Mouse (Mus musculus): ENCODE data around the gene Hsf5. TPM values are rescaled to one million over a fixed set of nuclear protein-coding genes. Genes with fewer than 3 reads are reported as not detected.
A peak's percentile ranks its signal among the peaks of the same experiment; 100 is the strongest.

Gene Hsf5
- total and polyA plus RNA-seq, 2 experiments, result 0.05 to 0.09 TPM

DNA sequence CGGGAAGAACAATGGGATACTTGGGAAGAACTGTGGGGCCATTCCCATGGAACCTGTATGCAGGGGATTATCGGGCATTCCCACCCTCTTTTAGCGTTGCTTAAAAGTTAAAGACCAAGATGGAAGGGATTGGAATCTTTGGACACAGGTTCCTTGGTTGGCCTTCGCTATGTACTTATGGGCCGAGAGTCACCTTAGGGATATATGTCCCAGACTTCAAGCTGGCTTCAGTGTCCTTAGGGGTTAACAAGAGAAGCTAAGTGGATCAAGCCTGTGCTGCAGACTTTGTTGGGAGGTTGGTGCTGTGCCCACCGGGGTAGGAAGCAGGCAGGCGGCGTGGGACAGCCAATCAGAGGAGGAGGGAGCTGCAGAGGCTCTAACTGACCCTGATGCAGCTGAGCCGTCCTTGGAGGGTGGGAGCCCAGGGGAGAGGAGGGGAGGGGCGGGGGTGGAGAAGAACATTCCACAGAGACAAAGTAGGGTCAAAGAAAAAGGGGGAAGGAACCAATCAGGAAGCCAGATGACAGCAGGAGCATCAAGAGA, 36.4 kb upstream of the Hsf5 start:
- 71% methylated on average over 10 of the region's 10 CpGs for WGBS
- DNase-seq (ENCODE audit: extremely low read depth, low read depth, low spot score), result no peak
- Histone ChIP-seq H3K27me3 (ENCODE audit: control insufficient read depth, insufficient read depth, low read length) (no peaks in the 10 kb centered on the region), H3K4me1 (ENCODE audit: control insufficient read depth, insufficient read depth, low read length) (peaks cover 4% of the 10 kb centered on the region; the same call in 1 of the 2 replicates), H3K4me3 (ENCODE audit: insufficient read depth, low read depth, low read length) (peak overlapping the region; percentile 11; the same call in 1 of the 2 replicates), H3K27ac (replicated peaks; ENCODE audit: insufficient read depth, low read depth, low read length) (no peak overlapping the region), H3K79me2 (ENCODE audit: control insufficient read depth, insufficient read depth, low read length) (no peaks in the 10 kb centered on the region), H3K36me3 (ENCODE audit: control insufficient read depth, insufficient read depth, low read length) (no peaks in the 10 kb centered on the region), H3K9ac (ENCODE audit: low read depth, low read length) (no peak overlapping the region)
- TF ChIP-seq POLR2A (IDR thresholded peaks at IDR 0.05; ENCODE audit: extremely low read depth, insufficient read depth, low read length) (no peak), CTCF (IDR thresholded peaks at IDR 0.05; ENCODE audit: low read depth, low read length) (no peak)

DNA sequence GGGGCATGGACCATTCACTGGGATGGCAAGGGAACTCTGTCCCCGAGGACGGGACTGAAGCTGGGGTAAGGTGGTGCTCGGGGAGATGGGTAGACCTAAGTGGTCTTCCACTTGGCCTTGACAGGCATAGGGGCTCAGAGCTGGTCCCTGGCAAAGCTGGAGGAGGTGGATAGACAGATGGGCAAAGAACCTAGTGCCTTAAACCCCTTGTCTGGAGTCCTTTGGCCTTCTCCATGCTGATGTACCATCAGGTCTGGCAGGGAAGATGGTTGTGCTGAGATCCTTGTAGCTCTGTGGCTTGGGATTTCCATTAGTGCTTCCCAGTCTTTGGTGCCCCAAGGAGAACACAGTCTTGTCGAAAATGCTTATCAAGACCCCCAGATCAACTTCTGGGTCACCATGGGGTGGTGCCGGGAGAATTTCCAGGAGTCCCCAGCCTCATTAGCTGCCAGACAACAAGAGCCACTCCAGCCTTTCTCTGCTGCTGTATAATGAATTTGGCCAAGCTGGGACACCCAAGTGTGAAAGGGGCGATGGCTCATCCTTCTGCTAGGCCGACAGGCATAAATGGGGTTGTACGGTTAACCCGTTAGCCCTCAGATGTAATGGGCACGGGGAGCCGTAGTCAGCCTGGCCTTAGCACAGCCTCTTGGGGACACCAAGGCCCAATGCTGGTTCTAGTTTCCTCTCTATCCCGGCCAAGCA, 35.7 kb upstream of the Hsf5 start:
- no peak overlapping the region; the same call in 1 of the 2 replicates for H3K4me3 ChIP-seq (ENCODE audit: insufficient read depth, low read depth, low read length)
- H3K36me3 ChIP-seq (ENCODE audit: control insufficient read depth, insufficient read depth, low read length), result no peaks in the 10 kb centered on the region
- peaks cover 6% of the 10 kb centered on the region; the same call in 1 of the 2 replicates for H3K4me1 ChIP-seq (ENCODE audit: control insufficient read depth, insufficient read depth, low read length)
- H3K27ac ChIP-seq (replicated peaks; ENCODE audit: insufficient read depth, low read depth, low read length), result no peak overlapping the region; the same call in 1 of the 2 replicates
- no peak for DNase-seq (ENCODE audit: extremely low read depth, low read depth, low spot score)
- no peak overlapping the region; the same call in 1 of the 2 replicates for H3K9ac ChIP-seq (ENCODE audit: low read depth, low read length)
- H3K79me2 ChIP-seq (ENCODE audit: control insufficient read depth, insufficient read depth, low read length), result no peaks in the 10 kb centered on the region
- H3K27me3 ChIP-seq (ENCODE audit: control insufficient read depth, insufficient read depth, low read length), result no peaks in the 10 kb centered on the region
- TF ChIP-seq CTCF (IDR thresholded peaks at IDR 0.05; ENCODE audit: low read depth, low read length) (no peak), POLR2A (IDR thresholded peaks at IDR 0.05; ENCODE audit: extremely low read depth, insufficient read depth, low read length) (no peak)
- WGBS, result 85% methylated on average over 12 of the region's 12 CpGs

DNA sequence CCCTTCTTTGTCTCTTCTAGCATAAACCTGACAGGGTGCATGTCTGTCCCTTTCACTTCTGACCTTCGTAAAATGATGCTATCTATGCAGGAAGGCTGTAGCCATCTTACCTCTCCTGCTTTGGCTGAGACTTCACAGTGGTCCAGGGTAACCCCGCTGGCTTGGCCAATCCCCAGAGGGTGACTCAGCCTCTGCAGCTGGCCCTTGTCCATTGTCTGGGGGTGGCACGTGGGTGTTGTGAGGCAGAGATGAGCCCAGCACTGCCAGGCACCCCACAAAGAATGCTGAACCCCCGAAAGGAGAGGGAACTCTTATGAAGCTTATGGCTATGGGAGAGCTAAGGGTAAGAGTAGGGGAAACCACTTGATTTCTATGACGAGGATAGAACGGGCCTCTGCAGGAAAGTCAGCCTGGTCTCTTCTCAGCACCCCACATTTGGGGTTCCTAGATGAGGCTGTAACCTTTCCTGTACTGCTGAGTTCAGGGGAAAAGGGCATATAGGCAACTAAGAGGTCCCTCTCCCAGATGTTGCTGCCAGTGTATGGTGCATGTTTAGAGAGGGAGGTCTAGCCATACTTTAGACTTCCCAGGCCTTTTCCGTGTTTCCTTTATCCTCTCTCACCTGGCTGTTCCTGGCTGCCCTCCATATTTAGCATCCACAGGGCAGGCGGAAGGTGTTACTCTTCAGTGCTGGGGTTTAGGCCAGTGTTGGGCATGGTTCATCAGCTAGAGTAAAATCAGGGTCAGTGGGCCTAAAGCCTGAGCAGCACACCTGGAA, 34.8 kb upstream of the Hsf5 start:
- no peaks in the 10 kb centered on the region for H3K36me3 ChIP-seq (ENCODE audit: control insufficient read depth, insufficient read depth, low read length)
- H3K9ac ChIP-seq (ENCODE audit: low read depth, low read length), result no peak overlapping the region
- H3K27me3 ChIP-seq (ENCODE audit: control insufficient read depth, insufficient read depth, low read length), result no peaks in the 10 kb centered on the region
- 81% methylated on average over 8 of the region's 8 CpGs for WGBS
- 0 out of 2 replicates have a peak overlapping the region, but pooled peaks have one; percentile 4 for H3K27ac ChIP-seq (replicated peaks; ENCODE audit: insufficient read depth, low read depth, low read length)
- DNase-seq (ENCODE audit: extremely low read depth, low read depth, low spot score), result no peak
- TF ChIP-seq POLR2A (IDR thresholded peaks at IDR 0.05; ENCODE audit: extremely low read depth, insufficient read depth, low read length) (no peak), CTCF (IDR thresholded peaks at IDR 0.05; ENCODE audit: low read depth, low read length) (no peak)
- H3K4me3 ChIP-seq (ENCODE audit: insufficient read depth, low read depth, low read length), result no peak overlapping the region
- peaks cover 10% of the 10 kb centered on the region for H3K4me1 ChIP-seq (ENCODE audit: control insufficient read depth, insufficient read depth, low read length)
- H3K79me2 ChIP-seq (ENCODE audit: control insufficient read depth, insufficient read depth, low read length), result no peaks in the 10 kb centered on the region

DNA sequence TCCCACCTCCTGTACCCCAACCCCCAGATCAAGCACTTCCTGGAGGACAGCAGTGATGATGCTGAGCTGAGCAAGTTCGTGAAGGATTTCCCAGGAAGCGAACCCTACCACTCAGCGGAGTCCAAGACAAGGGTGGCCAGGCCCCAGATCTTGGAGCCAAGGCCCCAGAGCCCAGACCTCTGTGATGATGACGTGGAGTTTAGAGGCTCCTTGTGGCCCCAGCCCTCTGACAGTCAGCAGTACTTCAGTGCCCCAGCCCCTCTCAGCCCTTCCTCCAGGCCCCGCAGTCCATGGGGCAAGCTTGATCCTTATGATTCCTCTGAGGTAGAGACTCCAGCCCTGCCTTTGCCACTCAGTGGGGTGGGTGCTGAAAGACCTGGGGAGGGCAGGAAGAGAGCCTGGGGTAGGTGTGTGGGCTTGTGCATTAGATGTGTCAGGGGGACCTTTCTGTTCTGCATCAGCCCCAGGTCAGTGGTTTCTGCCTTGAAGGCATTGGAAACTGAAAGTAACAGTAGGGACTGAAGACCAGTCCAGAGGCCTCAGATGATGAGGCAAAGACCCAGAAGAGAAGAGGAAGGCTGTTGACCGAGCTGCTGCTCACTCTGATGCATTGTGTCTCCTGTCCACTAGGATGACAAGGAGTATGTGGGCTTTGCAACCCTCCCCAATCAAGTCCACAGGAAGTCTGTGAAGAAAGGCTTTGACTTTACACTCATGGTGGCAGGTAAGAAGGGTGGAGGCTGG, 33.5 kb upstream of the Hsf5 start:
- no peak for TF ChIP-seq CTCF (IDR thresholded peaks at IDR 0.05; ENCODE audit: low read depth, low read length)
- no peak overlapping the region for H3K9ac ChIP-seq (ENCODE audit: low read depth, low read length)
- H3K79me2 ChIP-seq (ENCODE audit: control insufficient read depth, insufficient read depth, low read length), result no peaks in the 10 kb centered on the region
- peak overlapping the region; percentile 43 for H3K27ac ChIP-seq (replicated peaks; ENCODE audit: insufficient read depth, low read depth, low read length)
- 83% methylated on average over 6 of the region's 6 CpGs for WGBS
- H3K4me3 ChIP-seq (ENCODE audit: insufficient read depth, low read depth, low read length), result no peak overlapping the region
- peaks cover 10% of the 10 kb centered on the region for H3K4me1 ChIP-seq (ENCODE audit: control insufficient read depth, insufficient read depth, low read length)
- H3K36me3 ChIP-seq (ENCODE audit: control insufficient read depth, insufficient read depth, low read length), result no peaks in the 10 kb centered on the region
- no peak for DNase-seq (ENCODE audit: extremely low read depth, low read depth, low spot score)
- no peaks in the 10 kb centered on the region for H3K27me3 ChIP-seq (ENCODE audit: control insufficient read depth, insufficient read depth, low read length)

DNA sequence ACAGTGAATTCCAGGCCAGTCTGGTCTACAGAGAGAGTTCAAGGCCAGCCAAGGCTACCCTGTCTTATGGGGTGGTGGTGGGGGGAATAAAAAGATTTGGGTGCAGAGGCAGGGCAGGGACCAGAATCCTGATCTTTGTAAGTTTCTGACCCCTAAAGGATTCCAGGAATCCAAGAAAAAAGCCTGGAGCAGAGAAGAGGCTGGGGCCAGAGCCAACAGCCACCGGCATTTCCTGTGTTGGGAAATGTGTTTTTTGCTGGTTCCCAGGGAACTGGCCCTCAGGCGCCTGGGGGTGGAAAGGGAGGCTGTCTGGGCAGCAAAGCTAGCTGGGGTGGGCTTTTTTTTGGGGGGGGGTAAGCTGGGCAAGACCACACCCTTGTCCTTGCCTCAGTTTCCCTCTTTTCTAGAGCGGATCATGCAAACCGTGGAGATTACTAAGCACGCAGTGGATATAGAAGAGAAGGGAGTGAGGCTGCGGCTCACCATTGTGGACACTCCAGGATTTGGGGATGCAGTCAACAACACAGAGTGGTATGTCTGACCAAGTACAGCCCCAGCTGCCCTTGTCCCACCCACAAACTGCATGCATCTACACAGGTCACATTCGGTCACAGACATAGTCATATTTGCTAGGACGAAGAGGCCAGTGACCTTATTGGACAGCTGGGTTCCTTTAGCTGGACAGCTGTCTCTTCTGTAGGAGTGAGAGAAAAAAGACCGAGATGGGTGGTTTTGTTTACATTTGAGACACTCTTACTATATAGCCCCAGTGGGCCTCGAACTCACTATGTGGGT, 32.1 kb upstream of the Hsf5 start:
- peak; percentile 29 for DNase-seq (ENCODE audit: extremely low read depth, low read depth, low spot score)
- H3K4me3 ChIP-seq (ENCODE audit: insufficient read depth, low read depth, low read length), result no peak overlapping the region
- no peak overlapping the region for H3K9ac ChIP-seq (ENCODE audit: low read depth, low read length)
- no peak for TF ChIP-seq POLR2A (IDR thresholded peaks at IDR 0.05; ENCODE audit: extremely low read depth, insufficient read depth, low read length)
- TF ChIP-seq CTCF (IDR thresholded peaks at IDR 0.05; ENCODE audit: low read depth, low read length), result no peak
- H3K27me3 ChIP-seq (ENCODE audit: control insufficient read depth, insufficient read depth, low read length), result no peaks in the 10 kb centered on the region
- peak overlapping the region; percentile 43 for H3K27ac ChIP-seq (replicated peaks; ENCODE audit: insufficient read depth, low read depth, low read length)
- H3K36me3 ChIP-seq (ENCODE audit: control insufficient read depth, insufficient read depth, low read length), result no peaks in the 10 kb centered on the region
- H3K79me2 ChIP-seq (ENCODE audit: control insufficient read depth, insufficient read depth, low read length), result no peaks in the 10 kb centered on the region
- 52% methylated on average over 10 of the region's 10 CpGs for WGBS
- H3K4me1 ChIP-seq (ENCODE audit: control insufficient read depth, insufficient read depth, low read length), result peaks cover 16% of the 10 kb centered on the region

All from liver, adult 2 months (tissue).